Mouse (Mus musculus): ENCODE results near the gene Cks1b.
"Not testable (repeated sequence)": the region's sequence is repeated elsewhere in the genome, so short reads cannot be mapped to it uniquely, and the experiment has no call there.

Gene Cks1b

DNA sequence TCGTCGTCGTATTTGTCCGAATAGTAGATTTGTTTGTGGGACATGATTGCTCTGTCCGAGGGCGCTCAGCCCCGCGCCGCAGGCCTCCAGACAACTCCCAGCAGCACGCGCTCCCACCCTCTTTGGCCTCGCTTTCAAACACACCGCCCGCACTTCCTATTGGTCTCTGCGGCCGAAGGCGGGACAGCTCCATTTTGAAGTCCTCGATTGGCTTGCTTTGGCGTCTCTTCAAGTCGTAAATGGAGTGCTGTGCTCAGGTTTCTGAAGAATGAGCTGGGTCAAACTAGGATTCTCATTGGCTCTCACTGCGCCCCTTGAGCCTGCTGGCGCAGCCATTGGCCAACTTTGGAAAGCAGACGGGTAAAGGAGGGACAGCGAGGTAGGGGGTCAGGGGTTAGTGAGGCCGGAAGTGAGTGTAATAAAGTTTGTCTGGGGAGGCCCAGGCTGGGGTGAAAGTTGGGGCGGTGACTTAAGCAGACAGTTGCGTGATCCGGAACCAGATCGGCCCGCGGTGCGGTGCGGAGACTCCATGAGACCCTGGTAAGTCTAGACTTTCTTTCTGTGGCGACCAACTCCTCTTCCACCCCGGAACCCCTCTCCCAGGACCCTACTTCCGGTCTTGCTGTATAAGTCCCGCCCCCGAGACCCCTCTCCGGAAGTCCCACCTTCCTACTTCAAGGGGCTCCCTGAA lies at the start of gene Cks1b, which contains the start of gene Shc1:
TSS of gene Cks1b (minus strand) at position 214 of the 691 bp plus-strand sequence.
TSS of gene Shc1 (plus strand) at position 274 of the 691 bp plus-strand sequence.
- peak; percentile 97 to 99 for DNase-seq

DNA sequence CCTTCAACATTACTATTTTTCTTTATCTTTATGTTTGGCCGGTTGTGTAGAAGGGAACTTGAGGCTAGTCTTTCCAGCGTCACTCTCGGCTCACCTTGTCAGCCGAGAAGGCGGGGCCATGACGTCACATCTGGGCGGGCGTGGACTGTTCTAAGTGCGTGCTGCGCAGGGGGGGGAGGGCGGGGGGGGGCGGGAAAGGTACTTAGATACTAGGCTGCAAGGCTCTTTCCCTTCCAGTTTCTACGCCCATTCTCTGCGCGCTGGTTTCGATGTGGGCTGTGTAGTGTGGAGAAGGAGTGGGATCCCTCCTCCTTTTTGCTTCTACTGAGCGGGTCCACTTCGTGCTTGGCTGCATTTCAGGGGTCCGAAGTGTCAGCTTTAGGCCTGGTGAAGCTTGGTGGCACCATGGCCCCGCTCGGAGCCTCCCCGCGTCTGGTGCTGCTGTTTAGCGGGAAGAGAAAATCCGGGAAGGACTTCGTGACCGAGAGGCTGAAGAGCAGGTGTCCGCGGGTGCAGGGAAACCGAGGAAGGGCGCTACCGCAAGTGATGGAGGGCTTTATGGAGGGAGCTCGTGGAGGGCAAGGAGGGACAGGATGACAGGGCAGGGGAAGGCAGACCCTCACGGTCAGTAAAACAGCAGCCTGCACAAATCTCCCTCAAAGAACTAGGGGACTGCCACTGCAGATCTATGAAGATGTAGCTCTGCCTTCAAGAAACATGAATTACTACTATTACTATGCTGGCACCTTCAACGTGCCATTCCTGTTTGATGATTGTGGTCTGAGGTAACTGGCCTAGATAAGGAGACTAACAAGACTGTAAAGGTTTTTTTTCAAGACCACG lies 41.0 kb upstream of the Cks1b start:
- DNase-seq: peak; percentile 92 to 94

DNA sequence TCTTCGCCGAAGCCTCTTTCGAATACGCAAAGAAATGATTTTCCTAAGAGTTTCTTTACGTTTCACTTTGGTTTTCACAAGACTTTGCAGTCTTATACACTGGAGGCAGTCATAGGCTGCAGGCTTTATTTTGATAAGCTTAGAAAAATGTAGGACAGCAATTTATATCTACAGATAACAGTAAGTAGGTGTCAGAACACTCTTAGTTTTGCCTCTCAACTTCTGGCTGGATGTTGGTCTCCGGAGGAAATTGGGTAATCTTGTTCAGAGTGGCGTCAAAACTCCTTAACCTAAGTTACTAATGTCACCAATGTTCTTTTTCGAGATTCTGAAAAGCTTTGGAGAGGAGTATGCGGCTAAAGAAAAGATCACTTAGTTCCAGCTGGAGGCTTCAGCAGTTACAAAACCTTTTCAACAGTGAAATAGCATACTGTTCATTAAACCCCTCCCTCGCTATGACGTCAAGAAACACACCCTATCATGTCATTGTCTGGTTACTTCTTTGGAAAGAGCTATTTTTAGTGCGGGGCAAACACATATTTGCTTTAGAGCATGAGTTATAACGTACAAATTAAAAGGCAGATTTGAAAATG lies 40.3 kb upstream of the Cks1b start:
- DNase-seq: no peak

DNA sequence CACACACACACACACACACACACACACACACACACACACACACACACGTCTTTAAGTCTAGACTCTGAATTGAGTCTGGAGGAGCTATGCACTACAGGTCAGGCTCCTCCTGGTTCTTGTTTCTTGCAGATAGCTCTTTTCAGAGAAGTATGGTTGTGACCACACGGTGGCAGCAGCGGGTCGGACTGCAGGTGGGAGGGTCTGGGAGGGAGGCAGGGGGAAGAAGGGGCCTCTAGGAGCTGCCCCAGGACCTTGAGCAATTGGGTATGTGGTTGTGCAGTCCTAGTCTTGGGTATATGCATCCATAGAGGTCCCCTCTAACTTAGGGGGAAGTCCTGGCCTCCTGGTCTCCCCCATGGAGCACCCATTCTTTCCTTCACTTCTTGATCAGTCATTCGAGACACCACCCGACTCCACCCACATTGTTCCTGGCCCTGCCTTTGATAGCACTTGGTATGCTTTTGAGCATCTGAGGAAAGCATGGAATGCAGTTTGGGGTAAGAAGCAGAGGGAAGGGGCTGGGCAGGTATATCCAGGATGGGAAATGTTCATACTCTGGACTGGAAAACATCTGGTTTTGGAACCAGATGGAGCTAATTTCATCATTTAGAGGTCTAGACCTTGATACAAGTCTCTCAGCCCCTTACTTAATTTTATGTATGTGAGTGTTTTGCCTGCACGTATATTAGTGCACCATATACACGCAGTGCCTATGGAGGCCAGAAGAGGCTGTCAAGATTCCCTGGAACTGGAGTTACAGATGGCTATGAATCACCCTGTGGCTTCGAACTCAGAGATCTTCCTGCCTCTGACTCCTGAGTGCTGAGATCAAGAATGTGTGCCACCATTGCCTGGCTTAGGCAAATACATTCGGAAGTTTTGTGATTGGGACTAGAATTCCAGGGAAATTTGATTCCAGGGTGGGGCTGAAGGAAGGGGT lies 38.8 kb upstream of the Cks1b start:
- peak; percentile 54 to 77 for DNase-seq

DNA sequence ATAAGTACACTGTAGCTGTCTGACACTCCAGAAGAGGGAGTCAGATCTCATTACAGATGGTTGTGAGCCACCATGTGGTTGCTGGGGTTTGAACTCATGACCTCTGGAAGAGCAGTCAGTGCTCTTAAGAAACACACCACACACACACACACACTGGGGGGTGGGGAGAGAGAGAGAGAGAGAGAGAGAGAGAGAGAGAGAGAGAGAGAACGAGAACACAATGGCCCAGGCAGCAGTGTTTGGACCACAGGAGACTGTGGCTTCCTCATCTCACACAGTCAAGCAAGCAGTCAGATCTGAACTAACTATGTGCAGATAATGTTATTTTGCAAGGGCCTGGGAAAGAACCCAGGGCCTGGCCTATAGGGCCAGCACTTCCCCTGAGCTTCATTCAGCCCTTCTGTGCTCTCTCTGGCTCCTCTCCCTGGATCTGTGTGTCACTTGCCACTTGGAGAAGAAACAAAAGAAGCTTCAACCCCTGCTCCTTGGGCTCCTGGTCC lies 37.7 kb upstream of the Cks1b start:
- no peak for DNase-seq

DNA sequence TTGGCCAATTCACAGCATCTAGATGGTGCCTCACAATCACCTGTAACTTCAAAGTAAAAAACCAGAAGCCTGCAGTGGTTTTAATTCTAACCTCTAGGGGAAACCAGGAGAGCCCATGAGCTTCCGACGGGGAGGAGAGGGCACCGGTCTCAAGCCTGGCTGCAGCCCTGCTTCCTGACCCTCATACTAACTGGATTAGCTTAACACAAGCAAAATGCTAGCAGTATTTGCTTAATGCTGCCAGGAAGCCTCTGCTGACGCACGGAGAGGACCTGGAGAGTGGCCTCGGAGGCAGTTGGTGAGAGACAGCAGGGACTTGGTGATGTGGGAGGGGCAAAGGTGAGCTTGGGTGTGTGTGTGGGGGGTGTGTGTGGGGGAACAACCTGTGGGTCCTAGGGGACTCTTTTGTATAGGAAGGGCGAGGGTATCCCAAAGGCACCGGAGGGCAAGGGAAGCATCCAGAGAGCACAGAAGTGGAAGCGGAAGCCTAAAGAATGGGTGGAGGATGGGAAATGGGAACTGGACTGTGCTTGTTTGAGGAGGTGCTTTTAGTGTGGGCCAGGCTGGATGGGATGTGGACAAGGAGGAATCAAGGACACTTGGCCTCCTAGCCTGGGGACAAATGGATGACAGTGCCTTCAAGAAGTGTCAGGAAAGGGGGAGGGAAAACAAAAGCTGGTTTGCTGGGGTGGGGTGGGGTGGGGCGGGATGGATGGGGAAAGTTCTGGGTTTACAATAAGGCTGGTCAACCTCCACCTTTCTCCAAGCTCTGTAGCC lies 36.4 kb upstream of the Cks1b start, which contains the start of gene Pmvk:
TSS of gene Pmvk (plus strand) at position 141 of the 777 bp plus-strand sequence.
- no peak for DNase-seq

DNA sequence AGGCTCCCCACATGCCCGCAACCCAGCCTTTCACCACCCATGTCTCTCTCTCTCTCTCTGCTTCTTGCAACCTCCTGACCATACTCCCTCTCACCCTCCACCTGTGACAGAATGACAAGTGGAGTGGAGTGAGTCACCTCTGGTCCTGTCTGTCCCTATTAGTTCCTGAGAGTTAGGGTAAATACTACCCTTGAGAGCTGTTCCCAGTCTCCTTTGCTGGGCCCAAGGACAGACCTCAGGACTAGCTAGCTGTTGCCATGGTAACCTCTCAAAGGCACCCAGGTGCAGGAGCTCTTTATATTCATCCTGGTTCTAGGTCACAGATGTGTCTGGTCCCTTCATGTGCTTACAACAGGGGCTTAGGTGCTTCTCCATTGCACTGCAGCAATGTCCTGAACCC lies 33.7 kb upstream of the Cks1b start:
- DNase-seq: no peak

DNA sequence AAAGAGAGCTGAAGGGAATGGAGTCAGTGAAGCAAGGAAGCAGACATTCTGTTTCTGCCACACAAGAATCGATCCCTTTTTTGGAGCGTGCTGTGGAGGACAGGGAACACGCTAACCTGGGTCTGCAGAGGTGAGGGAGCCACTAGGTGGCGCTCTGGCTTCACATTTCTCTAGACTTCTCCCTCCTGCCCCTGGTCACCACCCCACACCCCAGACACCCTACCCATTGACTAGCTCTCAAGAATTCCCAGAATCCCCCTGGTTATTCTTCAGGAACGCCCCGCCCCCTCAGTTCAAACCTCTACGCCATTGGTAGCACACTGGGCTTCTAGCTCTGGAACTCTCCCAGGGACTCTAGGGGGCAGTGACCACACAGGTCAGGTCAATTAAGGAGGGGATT lies 31.4 kb upstream of the Cks1b start:
- peak; percentile 73 to 78 for DNase-seq

DNA sequence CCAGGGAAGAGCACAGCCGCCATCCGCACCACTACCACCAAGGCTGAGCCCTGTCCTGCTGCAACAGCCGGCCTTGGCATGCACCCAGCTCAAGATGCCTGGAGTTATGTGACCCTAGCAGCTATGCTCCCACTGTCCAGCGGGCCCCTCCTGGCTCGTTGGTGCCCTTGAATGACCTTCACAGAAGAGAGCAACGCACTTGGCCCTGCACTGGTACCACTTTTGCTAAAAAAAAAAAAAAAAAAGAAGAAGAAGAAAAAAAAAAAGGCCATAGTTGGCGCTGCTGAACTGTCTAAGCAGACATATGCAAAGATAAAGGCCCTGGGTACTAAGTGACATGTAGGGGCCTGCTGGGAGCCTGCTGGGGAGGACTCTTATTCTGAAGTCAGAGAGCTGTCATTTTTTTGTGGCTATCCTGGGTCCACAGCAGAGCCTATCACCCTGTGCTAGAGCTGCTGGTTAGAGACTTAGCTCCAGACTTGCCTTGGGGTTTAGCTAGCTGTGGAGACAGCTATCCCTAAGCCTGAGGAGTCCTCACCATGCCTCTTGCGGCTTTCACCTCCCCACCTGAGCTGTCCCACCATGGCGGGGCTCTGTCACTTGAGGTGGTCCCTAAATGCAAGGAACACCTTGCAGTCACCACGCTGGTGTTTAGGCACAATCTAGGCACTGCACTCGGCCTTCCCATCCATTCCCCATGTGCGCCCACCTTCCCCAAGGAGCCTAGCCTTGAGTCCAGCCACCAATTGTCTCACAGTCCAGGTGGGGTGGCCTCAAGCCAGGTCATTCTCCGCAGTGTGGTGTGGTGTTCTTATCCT lies 30.7 kb upstream of the Cks1b start:
- DNase-seq: peak; percentile 47 to 49

DNA sequence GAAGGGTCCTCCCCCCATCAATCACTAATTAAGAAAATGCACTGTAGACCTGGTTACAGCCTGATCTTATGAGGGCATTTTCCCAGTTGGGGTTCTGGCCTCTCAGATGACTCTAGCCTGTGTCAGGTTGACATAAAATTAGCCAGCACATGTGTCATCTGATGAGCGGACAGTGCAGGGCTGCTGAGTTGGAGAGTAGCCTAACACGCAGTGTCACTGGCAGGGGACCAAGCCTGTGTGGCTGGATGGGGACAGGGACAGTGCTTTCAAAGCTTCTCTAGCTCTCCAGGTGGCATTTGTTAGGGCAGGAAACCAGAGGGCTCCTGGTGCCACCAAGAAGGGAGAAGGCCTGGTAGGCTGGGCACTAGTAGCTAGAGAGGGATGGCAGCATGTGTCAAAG lies 22.5 kb upstream of the Cks1b start:
- DNase-seq: no peak

DNA sequence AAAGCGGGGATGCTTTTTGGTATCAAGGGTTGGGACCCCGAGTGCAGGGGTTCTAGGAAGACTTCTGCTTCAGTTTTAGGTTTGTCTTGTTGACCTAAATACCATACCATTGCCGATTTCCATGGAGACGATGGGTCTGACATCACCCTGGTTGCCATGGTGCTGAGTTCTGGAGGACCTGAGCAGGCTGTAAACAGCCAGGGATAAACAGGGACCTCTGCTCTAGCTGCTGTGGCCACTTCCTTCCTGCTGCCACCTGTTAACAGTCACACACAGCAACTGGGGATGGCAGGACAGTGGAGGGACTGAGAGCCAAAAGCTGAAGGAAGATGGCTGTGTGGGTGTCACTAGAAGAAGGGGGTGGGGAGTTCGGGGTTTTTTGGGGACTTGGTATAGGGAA lies 19.1 kb upstream of the Cks1b start:
- DNase-seq: no peak

DNA sequence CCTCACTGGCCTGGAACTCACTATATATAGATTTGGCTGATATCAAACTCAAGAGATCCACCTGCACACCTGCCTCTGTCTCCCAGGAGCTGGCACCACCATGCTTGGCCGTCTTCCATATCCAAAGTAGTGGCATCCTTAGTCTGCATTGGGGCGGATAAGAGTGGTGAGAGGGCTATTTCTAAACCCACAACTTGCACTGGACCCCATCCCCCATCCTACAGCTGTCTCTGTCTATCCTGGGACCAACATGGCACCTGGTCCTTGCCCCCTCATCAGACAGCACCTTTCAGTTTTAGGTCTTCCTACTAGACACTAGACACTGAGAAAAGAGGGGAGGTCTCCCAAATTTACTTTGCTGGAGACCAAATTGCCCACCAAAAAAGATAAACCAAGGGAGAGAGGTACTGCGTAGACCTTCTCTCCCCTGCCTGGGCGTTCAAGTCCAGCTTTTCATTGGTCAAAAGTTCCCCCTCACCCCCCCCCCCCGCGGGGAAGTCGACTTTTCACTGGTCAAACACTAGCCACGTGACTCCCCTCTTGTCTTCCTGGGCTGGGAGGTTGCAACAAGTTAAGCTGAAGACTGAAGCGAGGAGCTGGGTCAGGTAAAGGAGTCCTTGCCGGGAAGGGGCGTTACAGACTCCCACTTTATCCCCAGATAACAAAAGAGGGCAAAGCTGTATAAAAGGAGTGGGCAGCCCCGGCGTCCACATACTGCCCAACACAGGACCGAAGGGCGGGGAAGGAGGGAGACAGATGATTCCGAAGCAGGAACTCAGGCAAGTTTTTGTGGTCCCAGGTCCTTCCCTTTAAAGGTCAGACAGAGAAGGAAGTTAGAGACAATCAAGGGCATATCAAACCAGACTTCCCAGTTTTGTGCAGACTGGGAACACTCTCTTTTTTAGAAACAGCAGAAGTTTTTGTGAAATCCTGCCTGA lies 18.3 kb upstream of the Cks1b start, which contains the start of gene Pbxip1:
TSS of gene Pbxip1 (plus strand) at position 531 of the 938 bp plus-strand sequence.
- DNase-seq: peak; percentile 71 to 76

DNA sequence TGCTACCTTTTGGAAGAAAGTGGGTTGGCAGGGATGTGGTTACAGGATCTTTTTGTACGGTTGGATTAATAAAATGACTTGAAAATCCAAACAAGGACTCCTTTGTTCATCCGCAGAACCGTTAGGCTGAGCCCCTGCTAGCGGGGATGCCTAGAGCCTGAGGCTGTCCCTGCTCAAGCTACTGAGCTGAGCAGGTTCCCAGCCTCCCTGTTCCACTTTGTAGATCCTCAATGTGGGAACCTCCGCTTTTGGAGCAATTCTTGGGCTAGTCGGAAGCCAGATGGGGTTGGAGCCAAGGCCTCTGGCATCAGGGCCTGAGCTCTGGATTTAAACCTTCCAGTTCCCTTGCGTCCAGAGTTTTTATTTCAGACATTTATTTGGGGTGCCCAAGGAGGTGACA lies 16.9 kb upstream of the Cks1b start:
- DNase-seq: no peak

DNA sequence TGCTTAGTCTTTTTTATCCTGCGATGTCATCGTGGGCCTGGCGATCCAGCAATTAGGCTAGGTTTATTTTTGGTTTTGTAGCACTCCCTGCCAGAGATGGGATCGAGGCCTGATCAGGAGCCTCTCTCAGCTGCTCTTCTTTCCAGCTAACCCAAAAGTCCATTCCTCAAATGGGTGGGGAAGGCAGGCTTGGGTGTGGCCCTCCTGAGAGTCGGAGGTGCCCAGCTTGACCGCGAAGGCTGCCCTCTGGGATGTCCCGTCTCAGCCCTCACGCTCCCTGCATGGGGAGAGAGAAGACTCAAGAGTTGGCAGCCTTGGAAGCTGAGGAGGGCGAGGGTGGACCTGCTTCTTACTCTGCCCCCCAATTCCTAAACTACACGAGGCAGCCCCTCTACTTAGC lies 16.3 kb upstream of the Cks1b start:
- no peak for DNase-seq

DNA sequence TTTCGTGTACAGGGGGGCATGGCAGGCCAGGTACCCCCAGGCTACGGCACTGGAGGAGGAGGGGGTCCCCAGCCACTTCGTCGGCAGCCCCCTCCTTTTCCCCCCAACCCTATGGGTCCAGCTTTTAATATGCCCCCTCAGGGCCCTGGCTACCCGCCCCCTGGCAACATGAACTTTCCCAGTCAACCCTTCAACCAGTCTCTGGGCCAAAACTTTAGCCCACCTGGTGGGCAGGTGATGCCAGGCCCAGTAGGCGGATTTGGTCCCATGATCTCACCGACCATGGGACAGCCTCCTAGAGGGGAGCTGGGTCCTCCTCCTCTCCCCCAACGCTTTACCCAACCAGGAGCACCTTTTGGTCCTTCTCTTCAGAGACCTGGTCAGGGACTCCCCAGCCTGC lies 14.4 kb upstream of the Cks1b start:
- no peak for DNase-seq

DNA sequence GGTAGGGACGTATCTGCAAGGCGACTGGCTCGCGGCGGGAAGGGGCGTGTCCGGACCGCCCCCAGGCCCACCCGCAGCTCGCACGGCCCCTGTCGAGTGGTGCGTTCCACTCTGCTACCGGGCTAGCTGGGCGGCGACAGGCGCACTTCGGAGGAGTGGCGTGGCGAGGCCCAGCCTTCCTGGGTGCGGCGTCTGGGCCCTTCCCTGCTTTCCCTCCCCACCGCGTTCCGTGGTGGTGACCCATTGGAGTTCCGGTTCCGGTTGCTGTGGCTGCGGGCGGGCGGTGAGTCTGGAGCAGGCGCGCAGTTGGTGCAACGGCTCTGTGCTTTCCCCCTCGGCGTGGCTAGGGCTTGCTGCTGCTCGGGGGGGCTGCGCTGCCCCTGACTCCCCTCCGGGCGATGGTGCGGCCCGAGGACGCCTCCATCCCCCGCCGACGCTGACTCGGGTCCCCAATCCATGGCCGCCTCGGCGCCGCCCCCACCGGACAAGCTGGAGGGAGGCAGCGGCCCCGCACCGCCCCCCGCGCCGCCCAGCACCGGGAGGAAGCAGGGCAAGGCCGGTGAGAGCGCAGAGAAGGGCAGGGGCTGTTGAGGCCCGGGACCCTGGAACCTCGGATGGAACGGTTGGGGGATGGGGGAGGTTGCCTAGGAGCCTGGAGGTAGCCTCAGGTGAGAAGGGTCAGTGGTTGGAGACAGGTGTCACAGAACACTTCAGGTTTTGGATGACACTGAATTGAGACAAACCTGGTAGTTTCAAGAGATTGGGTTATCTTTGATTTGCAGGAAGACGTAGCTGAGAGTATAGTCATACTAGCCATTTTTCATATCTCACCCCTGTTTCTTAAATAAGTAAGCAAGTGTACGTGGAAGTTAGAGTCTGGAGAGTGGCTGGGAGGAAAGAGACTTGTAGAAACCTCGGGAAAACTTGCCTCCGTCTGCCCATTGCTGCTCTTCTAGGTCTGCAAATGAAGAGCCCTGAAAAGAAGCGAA lies 12.3 kb upstream of the Cks1b start, which contains the start of gene Pygo2:
TSS of gene Pygo2 (plus strand) at position 44 of the 989 bp plus-strand sequence.
- DNase-seq: peak; percentile 96

DNA sequence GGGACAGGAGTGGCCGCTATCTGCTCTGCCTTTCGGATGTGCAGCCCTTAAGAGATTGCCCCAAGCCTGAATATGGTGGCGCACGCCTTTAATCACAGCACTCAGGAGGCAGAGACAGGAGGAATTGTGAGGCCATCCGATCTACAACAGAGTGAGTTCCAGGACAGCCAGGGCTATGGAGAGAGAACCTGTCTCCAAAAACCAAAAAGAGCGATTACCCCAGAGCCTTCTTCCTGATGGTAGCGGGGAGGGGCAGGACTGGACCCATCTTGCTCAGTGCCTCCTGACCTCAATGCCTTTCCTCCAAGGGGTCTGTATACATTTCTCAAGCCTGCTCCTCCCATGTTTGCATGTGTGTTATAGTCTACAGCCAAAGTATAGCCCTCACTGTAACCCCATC lies 10.8 kb upstream of the Cks1b start:
- DNase-seq: not testable (repeated sequence)

DNA sequence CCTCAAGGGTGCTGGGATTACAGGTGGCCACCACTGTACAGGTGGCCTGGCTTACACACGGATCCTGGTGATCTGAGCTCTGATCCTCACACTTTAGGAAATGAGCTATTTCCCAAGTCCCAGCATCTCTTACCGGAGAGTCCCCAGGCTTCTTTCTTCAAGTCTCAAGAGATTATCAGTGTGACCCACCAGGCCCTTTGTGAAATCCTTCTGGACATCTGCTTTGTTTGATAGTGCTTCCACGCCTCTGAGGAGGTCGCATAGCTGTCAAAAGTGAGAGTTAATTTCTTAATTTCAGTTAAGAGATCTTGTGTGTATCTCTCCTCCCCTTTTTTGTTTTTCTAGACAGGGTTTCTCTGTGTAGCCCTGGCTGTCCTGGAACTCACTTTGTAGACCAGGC lies 7.7 kb upstream of the Cks1b start:
- no peak for DNase-seq
